Mouse (Mus musculus): ENCODE measurements around the gene Cited2.

The Cited2 gene

GRCm38 (mm10) chr10:17760750-17761613 is 38.0 kb downstream of the Cited2 start:
- Histone ChIP-seq H3K27me3 (ENCODE audit: insufficient read depth, low read length) (no peaks in the 10 kb centered on the region), H3K9me3 (ENCODE audit: low read length) (peaks cover under 1% of the 10 kb centered on the region; the same call in 1 of the 2 replicates), H3K4me1 (replicated peaks; ENCODE audit: low read depth, low read length) (no peaks in the 10 kb centered on the region), H3K4me3 (replicated peaks; ENCODE audit: low read length) (no peak overlapping the region), H3K36me3 (ENCODE audit: insufficient read depth, low read length) (no peaks in the 10 kb centered on the region)
- TF ChIP-seq CTCF (conservative IDR thresholded peaks at IDR 0.05; ENCODE audit: low read length) = no peak
- TF ChIP-seq POU5F1 (IDR thresholded peaks at IDR 0.05; ENCODE audit: borderline replicate concordance, low read length) = no peak
- TF ChIP-seq NANOG (IDR thresholded peaks at IDR 0.05; ENCODE audit: borderline replicate concordance, low read length) = no peak

- H3K36me3 ChIP-seq (ENCODE audit: insufficient read depth, low read length) = no peaks in the 10 kb centered on the region
- no peak for TF ChIP-seq CTCF (conservative IDR thresholded peaks at IDR 0.05; ENCODE audit: low read length)
- no peak for TF ChIP-seq NANOG (IDR thresholded peaks at IDR 0.05; ENCODE audit: borderline replicate concordance, low read length)
- TF ChIP-seq POU5F1 (IDR thresholded peaks at IDR 0.05; ENCODE audit: borderline replicate concordance, low read length) = no peak
- no peaks in the 10 kb centered on the region for H3K4me1 ChIP-seq (replicated peaks; ENCODE audit: low read depth, low read length)
- H3K4me3 ChIP-seq (replicated peaks; ENCODE audit: low read length) = no peak overlapping the region
- H3K9me3 ChIP-seq (ENCODE audit: low read length) = no peaks in the 10 kb centered on the region
- H3K27me3 ChIP-seq (ENCODE audit: insufficient read depth, low read length) = no peaks in the 10 kb centered on the region
These were observed 38.6 kb downstream of the Cited2 start for GRCm38 (mm10) chr10:17761652-17762051.

GRCm38 (mm10) chr10:17762946-17763345 is 39.9 kb downstream of the Cited2 start:
- no peaks in the 10 kb centered on the region for H3K4me1 ChIP-seq (replicated peaks; ENCODE audit: low read depth, low read length)
- H3K36me3 ChIP-seq (ENCODE audit: insufficient read depth, low read length) = no peaks in the 10 kb centered on the region
- no peaks in the 10 kb centered on the region for H3K27me3 ChIP-seq (ENCODE audit: insufficient read depth, low read length)
- no peak for TF ChIP-seq NANOG (IDR thresholded peaks at IDR 0.05; ENCODE audit: borderline replicate concordance, low read length)
- no peak for TF ChIP-seq POU5F1 (IDR thresholded peaks at IDR 0.05; ENCODE audit: borderline replicate concordance, low read length)
- TF ChIP-seq CTCF (conservative IDR thresholded peaks at IDR 0.05; ENCODE audit: low read length) = no peak
- H3K9me3 ChIP-seq (ENCODE audit: low read length) = no peaks in the 10 kb centered on the region
- no peak overlapping the region for H3K4me3 ChIP-seq (replicated peaks; ENCODE audit: low read length)

DNA sequence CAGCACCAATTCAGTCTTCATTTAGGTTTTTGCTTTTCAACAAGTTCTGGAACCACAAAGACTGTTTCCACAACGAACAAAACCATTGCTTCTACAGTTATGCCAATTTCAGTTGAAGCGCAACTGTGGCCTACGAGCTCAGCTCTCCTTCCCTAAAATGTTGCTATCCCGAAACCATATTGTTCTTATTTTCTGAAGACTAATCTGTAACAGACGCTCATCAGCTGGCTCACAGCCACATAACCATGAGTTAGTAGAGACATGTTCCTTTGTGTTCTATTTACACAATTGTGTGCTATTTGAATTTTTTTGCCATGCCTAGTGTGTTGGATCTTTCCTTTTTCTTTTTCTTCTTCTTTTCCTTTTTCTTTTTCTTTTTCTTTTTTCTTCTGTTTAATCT is 46.8 kb downstream of the Cited2 start:
- Histone ChIP-seq H3K4me3 (replicated peaks; ENCODE audit: low read length) (no peak overlapping the region), H3K9me3 (ENCODE audit: low read length) (no peaks in the 10 kb centered on the region), H3K27me3 (ENCODE audit: insufficient read depth, low read length) (no peaks in the 10 kb centered on the region), H3K4me1 (replicated peaks; ENCODE audit: low read depth, low read length) (peaks cover 14% of the 10 kb centered on the region), H3K36me3 (ENCODE audit: insufficient read depth, low read length) (no peaks in the 10 kb centered on the region)
- no peak for TF ChIP-seq CTCF (conservative IDR thresholded peaks at IDR 0.05; ENCODE audit: low read length)
- no peak for TF ChIP-seq POU5F1 (IDR thresholded peaks at IDR 0.05; ENCODE audit: borderline replicate concordance, low read length)
- no peak for TF ChIP-seq NANOG (IDR thresholded peaks at IDR 0.05; ENCODE audit: borderline replicate concordance, low read length)

- no peaks in the 10 kb centered on the region for H3K27me3 ChIP-seq (ENCODE audit: insufficient read depth, low read length)
- TF ChIP-seq NANOG (IDR thresholded peaks at IDR 0.05; ENCODE audit: borderline replicate concordance, low read length) (no peak), CTCF (conservative IDR thresholded peaks at IDR 0.05; ENCODE audit: low read length) (no peak), POU5F1 (IDR thresholded peaks at IDR 0.05; ENCODE audit: borderline replicate concordance, low read length) (no peak)
- H3K4me3 ChIP-seq (replicated peaks; ENCODE audit: low read length) = no peak overlapping the region; the same call in 1 of the 2 replicates
- no peaks in the 10 kb centered on the region for H3K36me3 ChIP-seq (ENCODE audit: insufficient read depth, low read length)
- peaks cover 14% of the 10 kb centered on the region for H3K4me1 ChIP-seq (replicated peaks; ENCODE audit: low read depth, low read length)
- H3K9me3 ChIP-seq (ENCODE audit: low read length) = no peaks in the 10 kb centered on the region
These were observed 49.3 kb downstream of the Cited2 start for GRCm38 (mm10) chr10:17772364-17772763.

- H3K36me3 ChIP-seq (ENCODE audit: insufficient read depth, low read length) = no peaks in the 10 kb centered on the region
- TF ChIP-seq CTCF (conservative IDR thresholded peaks at IDR 0.05; ENCODE audit: low read length) = no peak
- no peak for TF ChIP-seq POU5F1 (IDR thresholded peaks at IDR 0.05; ENCODE audit: borderline replicate concordance, low read length)
- no peak for TF ChIP-seq NANOG (IDR thresholded peaks at IDR 0.05; ENCODE audit: borderline replicate concordance, low read length)
- peaks cover 14% of the 10 kb centered on the region for H3K4me1 ChIP-seq (replicated peaks; ENCODE audit: low read depth, low read length)
- no peaks in the 10 kb centered on the region for H3K27me3 ChIP-seq (ENCODE audit: insufficient read depth, low read length)
- no peaks in the 10 kb centered on the region for H3K9me3 ChIP-seq (ENCODE audit: low read length)
- no peak overlapping the region for H3K4me3 ChIP-seq (replicated peaks; ENCODE audit: low read length)
These were observed 51.3 kb downstream of the Cited2 start for GRCm38 (mm10) chr10:17774366-17774765.

GRCm38 (mm10) chr10:17775079-17775478 is 52.1 kb downstream of the Cited2 start:
- Histone ChIP-seq H3K9me3 (ENCODE audit: low read length) (no peaks in the 10 kb centered on the region), H3K4me3 (replicated peaks; ENCODE audit: low read length) (no peak overlapping the region), H3K4me1 (replicated peaks; ENCODE audit: low read depth, low read length) (peaks cover 14% of the 10 kb centered on the region), H3K36me3 (ENCODE audit: insufficient read depth, low read length) (no peaks in the 10 kb centered on the region), H3K27me3 (ENCODE audit: insufficient read depth, low read length) (no peaks in the 10 kb centered on the region)
- no peak for TF ChIP-seq NANOG (IDR thresholded peaks at IDR 0.05; ENCODE audit: borderline replicate concordance, low read length)
- TF ChIP-seq CTCF (conservative IDR thresholded peaks at IDR 0.05; ENCODE audit: low read length) = no peak
- TF ChIP-seq POU5F1 (IDR thresholded peaks at IDR 0.05; ENCODE audit: borderline replicate concordance, low read length) = no peak
